Mouse (Mus musculus): ENCODE results near the gene Isca1.

GRCm38 (mm10) chr13:59713710-59714109 is 55.9 kb downstream of the Isca1 start:
- TF ChIP-seq CTCF (IDR thresholded peaks at IDR 0.05; ENCODE audit: borderline replicate concordance, extremely low read depth, insufficient read depth, insufficient read length) (no peak), POLR2A (IDR thresholded peaks at IDR 0.05; ENCODE audit: borderline replicate concordance, extremely low read depth, insufficient read depth, insufficient read length, poor library complexity, severe bottlenecking) (no peak)

Data from brain, embryonic 14.5 days (tissue).